Mouse (Mus musculus) liver, embryonic 14.5 days (tissue): ENCODE measurements around the gene Tm2d3. TPM values are rescaled to one million over a fixed set of nuclear protein-coding genes. Genes with fewer than 3 reads are reported as not detected.

ENCODE experiments used
- ATAC-seq: fragments of 200-750 bp; cut with Nextera tagmentation; 2 replicates; pipeline ENCODE4 v1.8.0; 2017; ENCODE audit warnings: moderate number of reproducible peaks, mild to moderate bottlenecking, moderate library complexity; ENCODE audit not compliant: insufficient read depth
- DNase-seq, 3 experiments: peaks; one replicate each; pipeline ENCODE4 v3.0.0-alpha.2; 2012 to 2013; ENCODE audit warnings: low read depth in 3 of 3, low spot score in 3 of 3
- H3K27ac ChIP-seq: fragments of 300-500 bp; sonication (generic); 2 replicates; pipeline ENCODE4 v1.5.1; 2014; ENCODE audit warnings: moderate library complexity, mild to moderate bottlenecking, control low read depth, inconsistent platforms
- H3K27me3 ChIP-seq: fragments of 300-500 bp; sonication (generic); 2 replicates; pipeline ENCODE4 v1.6.1; 2014; ENCODE audit warnings: mild to moderate bottlenecking, low read length, moderate library complexity; ENCODE audit not compliant: control insufficient read depth, insufficient read depth
- H3K36me3 ChIP-seq: fragments of 300-500 bp; sonication (generic); replicated peaks from 2 replicates; pipeline ENCODE4 v1.6.1; 2014; ENCODE audit warnings: low read depth; ENCODE audit not compliant: control insufficient read depth, insufficient read depth
- H3K4me1 ChIP-seq, 2 experiments: fragments of 200-500 bp in 1 of 2; fragments of 300-500 bp in 1 of 2; sonication (generic) in 1 of 2; replicated peaks; 2 replicates each; pipeline ENCODE4 v1.6.1; 2012 to 2014; ENCODE audit warnings: antibody characterized with exemption in 1 of 2, inconsistent platforms in 1 of 2, low read length in 1 of 2; ENCODE audit not compliant: control insufficient read depth in 2 of 2, insufficient read depth in 2 of 2
- H3K4me2 ChIP-seq: fragments of 300-500 bp; sonication (generic); 2 replicates; pipeline ENCODE4 v1.6.1; 2014; ENCODE audit warnings: low read depth, mild to moderate bottlenecking, control low read depth, moderate library complexity
- H3K4me3 ChIP-seq, 2 experiments: fragments of 200-500 bp in 1 of 2; fragments of 300-500 bp in 1 of 2; sonication (generic) in 1 of 2; 2 replicates each; pipeline ENCODE4 v1.5.1; 2012 to 2014; ENCODE audit warnings: low read depth in 2 of 2, low read length in 2 of 2, mild to moderate bottlenecking in 2 of 2, control low read depth in 1 of 2, inconsistent platforms in 1 of 2, moderate library complexity in 1 of 2; ENCODE audit not compliant: insufficient read depth in 1 of 2
- H3K9ac ChIP-seq: fragments of 300-500 bp; sonication (generic); replicated peaks from 2 replicates; pipeline ENCODE4 v1.6.1; 2014; ENCODE audit warnings: mild to moderate bottlenecking, control low read depth, moderate library complexity
- H3K9me3 ChIP-seq: fragments of 300-500 bp; sonication (generic); 2 replicates; pipeline ENCODE4 v1.6.1; 2016; ENCODE audit warnings: low read length, mixed read lengths; ENCODE audit not compliant: control insufficient read depth
- CTCF ChIP-seq: IDR thresholded peaks from 2 replicates; pipeline ENCODE4 v1.5.1; 2016; ENCODE audit warnings: antibody characterized with exemption, low read depth, control low read depth
- EP300 ChIP-seq: IDR thresholded peaks from 2 replicates; pipeline ENCODE4 v1.6.1; 2016; ENCODE audit warnings: antibody characterized with exemption, low read depth
- WGBS: fragments of 180-500 bp; shearing (Covaris S2); extraction: QIAGEN DNeasy Blood & Tissue Kit; methylation state at CpG from one replicate; pipeline ENCODE4 v1.1.7; 2014; ENCODE audit not compliant: insufficient replicate concordance; 5-methylcytosine and 5-hydroxymethylcytosine counted together
- polyA plus RNA-seq, 2 experiments: library from polyadenylated mRNA; depleted of rRNA in 1 of 2; stranded (reverse) in 1 of 2; unstranded in 1 of 2; fragments of >200 nt; fragmentation: Nextera tagmentation in 1 of 2; extraction: Ambion mirVana in 1 of 2; gene quantifications; 2 replicates each; pipeline versions ENCODE4 v1.2.1 to v1.2.3; 2012 to 2014

The Tm2d3 gene
- polyA plus RNA-seq, 2 experiments, result 34.3 to 34.6 TPM

GRCm38 (mm10) chr7:65714304-65714703 is 23.3 kb downstream of the Tm2d3 start:
- TF ChIP-seq EP300, result no peak
- no peaks in the 10 kb centered on the region for H3K9me3 ChIP-seq

GRCm38 (mm10) chr7:65734024-65734423 is 43.1 kb downstream of the Tm2d3 start:
- no peaks in the 10 kb centered on the region for H3K36me3 ChIP-seq
- H3K27me3 ChIP-seq, result no peaks in the 10 kb centered on the region
- DNase-seq, result no peak
- 59% methylated on average over 2 of the region's 2 CpGs for WGBS
- no peak for ATAC-seq
- H3K9me3 ChIP-seq, result no peaks in the 10 kb centered on the region
- H3K27ac ChIP-seq, result no peak overlapping the region
- no peak overlapping the region for H3K4me3 ChIP-seq
- no peak overlapping the region for H3K4me2 ChIP-seq
- TF ChIP-seq CTCF (no peak), EP300 (no peak)
- H3K4me1 ChIP-seq, result peaks cover 0 to 4% of the 10 kb centered on the region in 2 experiments; a peak in 1 of 4 replicates
- no peak overlapping the region for H3K9ac ChIP-seq

More at GRCm38 (mm10) chr7:65714304-65714703, 23.3 kb downstream of the Tm2d3 start:
- no peak overlapping the region for H3K27ac ChIP-seq
- no peaks in the 10 kb centered on the region for H3K27me3 ChIP-seq
- H3K36me3 ChIP-seq, result no peaks in the 10 kb centered on the region
- DNase-seq (no peak), ATAC-seq (no peak)
- no peak overlapping the region for H3K9ac ChIP-seq
- H3K4me2 ChIP-seq, result no peak overlapping the region
- H3K4me3 ChIP-seq, result no peak overlapping the region
- WGBS, result 43% methylated on average over 4 of the region's 4 CpGs
- H3K4me1 ChIP-seq, result no peaks in the 10 kb centered on the region

DNA sequence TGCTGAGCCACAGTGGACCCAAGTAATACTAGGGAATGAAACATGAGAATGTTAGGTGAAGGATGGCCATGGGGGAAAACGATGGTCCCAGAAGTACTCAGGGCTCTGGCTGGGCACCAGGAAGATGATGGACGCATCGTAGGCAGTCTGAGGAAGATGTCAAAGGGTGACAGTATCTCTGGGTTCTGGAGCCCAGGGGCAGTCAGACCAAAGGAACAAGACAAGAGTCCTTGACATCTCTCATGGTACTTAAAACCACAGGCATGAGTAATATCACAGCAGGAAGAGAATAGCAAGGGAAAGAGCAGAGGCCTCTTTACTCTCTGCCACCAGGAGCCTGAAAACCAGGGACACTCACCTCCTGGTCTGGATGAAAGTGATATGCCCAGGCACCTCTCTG is 44.3 kb downstream of the Tm2d3 start:
- DNase-seq (no peak), ATAC-seq (no peak)
- H3K4me3 ChIP-seq, result no peak overlapping the region
- TF ChIP-seq EP300 (no peak), CTCF (no peak)
- H3K27me3 ChIP-seq, result no peaks in the 10 kb centered on the region
- peaks cover 0 to 4% of the 10 kb centered on the region in 2 experiments; a peak in 1 of 4 replicates for H3K4me1 ChIP-seq
- H3K27ac ChIP-seq, result no peak overlapping the region
- no peak overlapping the region for H3K9ac ChIP-seq
- 56% methylated on average over 3 of the region's 3 CpGs for WGBS
- H3K9me3 ChIP-seq, result no peaks in the 10 kb centered on the region
- H3K36me3 ChIP-seq, result no peaks in the 10 kb centered on the region
- no peak overlapping the region for H3K4me2 ChIP-seq

GRCm38 (mm10) chr7:65737286-65738040 is 46.5 kb downstream of the Tm2d3 start:
- Histone ChIP-seq H3K9ac (no peak overlapping the region), H3K36me3 (no peaks in the 10 kb centered on the region), H3K4me2 (no peak overlapping the region), H3K4me3 (no peak overlapping the region), H3K9me3 (no peaks in the 10 kb centered on the region), H3K27me3 (no peaks in the 10 kb centered on the region), H3K27ac (no peak overlapping the region), H3K4me1 (peaks cover 0 to 4% of the 10 kb centered on the region in 2 experiments; a peak in 1 of 4 replicates)
- no peak for DNase-seq
- no peak for ATAC-seq
- TF ChIP-seq CTCF (no peak), EP300 (no peak)
- 63% methylated on average over 12 of the region's 12 CpGs for WGBS

GRCm38 (mm10) chr7:65742857-65743256 is 51.9 kb downstream of the Tm2d3 start:
- Histone ChIP-seq H3K36me3 (no peaks in the 10 kb centered on the region), H3K27ac (no peak overlapping the region), H3K4me2 (no peak overlapping the region), H3K9ac (no peak overlapping the region), H3K4me3 (no peak overlapping the region), H3K27me3 (no peaks in the 10 kb centered on the region), H3K9me3 (no peaks in the 10 kb centered on the region), H3K4me1 (no peaks in the 10 kb centered on the region)
- DNase-seq (no peak), ATAC-seq (no peak)
- no peak for TF ChIP-seq CTCF
- TF ChIP-seq EP300, result no peak
- WGBS, result 74% methylated on average over 8 of the region's 8 CpGs
